Mouse (Mus musculus) lung, embryonic 14.5 days (tissue): Measurements from ENCODE around the gene Syne4. TPM values are rescaled to one million over a fixed set of nuclear protein-coding genes. Genes with fewer than 3 reads are reported as not detected.

Experiments
- ATAC-seq: fragments of 200-750 bp; cut with Nextera tagmentation; 2 replicates; pipeline ENCODE4 v1.8.0; 2017; ENCODE audit warnings: mild to moderate bottlenecking, moderate TSS enrichment, moderate library complexity; ENCODE audit not compliant: insufficient read depth
- DNase-seq: peaks from one replicate; pipeline ENCODE4 v3.0.0-alpha.2; 2015
- H3K27ac ChIP-seq: fragments of 300-500 bp; sonication (generic); 2 replicates; pipeline ENCODE4 v1.5.1; 2014; ENCODE audit warnings: low read depth, mild to moderate bottlenecking, moderate library complexity
- H3K27me3 ChIP-seq: fragments of 300-500 bp; sonication (generic); 2 replicates; pipeline ENCODE4 v1.6.1; 2014; ENCODE audit warnings: low read length, control low read depth; ENCODE audit not compliant: insufficient read depth
- H3K36me3 ChIP-seq: fragments of 300-500 bp; sonication (generic); 2 replicates; pipeline ENCODE4 v1.6.1; 2014; ENCODE audit warnings: control low read depth; ENCODE audit not compliant: insufficient read depth
- H3K4me1 ChIP-seq: fragments of 300-500 bp; sonication (generic); 2 replicates; pipeline ENCODE4 v1.6.1; 2014; ENCODE audit warnings: antibody characterized with exemption, control low read depth; ENCODE audit not compliant: insufficient read depth
- H3K4me2 ChIP-seq: fragments of 300-500 bp; sonication (generic); 2 replicates; pipeline ENCODE4 v1.6.1; 2014; ENCODE audit warnings: mild to moderate bottlenecking
- H3K4me3 ChIP-seq: fragments of 300-500 bp; sonication (generic); 2 replicates; pipeline ENCODE4 v1.5.1; 2014; ENCODE audit warnings: low read depth, low read length
- H3K9ac ChIP-seq: fragments of 300-500 bp; sonication (generic); 2 replicates; pipeline ENCODE4 v1.6.1; 2014
- H3K9me3 ChIP-seq: fragments of 300-500 bp; sonication (generic); 2 replicates; pipeline ENCODE4 v1.6.1; 2016; ENCODE audit warnings: low read depth, low read length, control low read depth
- CTCF ChIP-seq: IDR thresholded peaks from 2 replicates; pipeline ENCODE4 v1.5.1; 2016; ENCODE audit warnings: antibody characterized with exemption, low read depth
- WGBS: fragments of 180-500 bp; shearing (Covaris S2); extraction: QIAGEN DNeasy Blood & Tissue Kit; methylation state at CpG from one replicate; pipeline ENCODE4 v1.1.7; 2014; 5-methylcytosine and 5-hydroxymethylcytosine counted together
- polyA plus RNA-seq: library from polyadenylated mRNA; unstranded; fragments of >200 nt; fragmentation: Nextera tagmentation; extraction: Ambion mirVana; gene quantifications from 2 replicates; pipeline ENCODE4 v1.2.1, GENCODE M21; 2014

Syne4 gene
- polyA plus RNA-seq, 1 experiment from 2014 or later: 23.2 TPM

- Histone ChIP-seq H3K4me1 (peaks cover 5% of the 10 kb centered on the region; the same call in 1 of the 2 replicates), H3K9ac (no peak overlapping the region), H3K36me3 (no peaks in the 10 kb centered on the region), H3K9me3 (no peaks in the 10 kb centered on the region), H3K27me3 (no peaks in the 10 kb centered on the region), H3K4me3 (no peak overlapping the region), H3K27ac (no peak overlapping the region), H3K4me2 (no peak overlapping the region)
- DNase-seq (no peak), ATAC-seq (no peak)
- 62% methylated on average over 6 of the region's 6 CpGs for WGBS
- no peak for TF ChIP-seq CTCF
These were observed 26.6 kb upstream of the Syne4 start for GRCm38 (mm10) chr7:30288046-30288445.

- Histone ChIP-seq H3K9me3 (no peaks in the 10 kb centered on the region), H3K4me2 (no peak overlapping the region), H3K9ac (no peak overlapping the region), H3K36me3 (0 out of 2 replicates have a peak, but pooled peaks cover 3% of the 10 kb centered on the region), H3K27me3 (no peaks in the 10 kb centered on the region), H3K27ac (no peak overlapping the region), H3K4me1 (peaks cover 5% of the 10 kb centered on the region; the same call in 1 of the 2 replicates), H3K4me3 (no peak overlapping the region)
- TF ChIP-seq CTCF: no peak
- DNase-seq (no peak), ATAC-seq (no peak)
- 61% methylated on average over 7 of the region's 7 CpGs for WGBS
These were observed 25.4 kb upstream of the Syne4 start for GRCm38 (mm10) chr7:30289071-30289713.

GRCm38 (mm10) chr7:30289714-30290399 lies 24.8 kb upstream of the Syne4 start:
- H3K36me3 ChIP-seq: 0 out of 2 replicates have a peak, but pooled peaks cover 4% of the 10 kb centered on the region
- H3K9me3 ChIP-seq: no peaks in the 10 kb centered on the region
- peak; percentile 13 for DNase-seq
- H3K4me2 ChIP-seq: no peak overlapping the region
- no peaks in the 10 kb centered on the region for H3K27me3 ChIP-seq
- peaks cover 5% of the 10 kb centered on the region; the same call in 1 of the 2 replicates for H3K4me1 ChIP-seq
- 45% methylated on average over 10 of the region's 10 CpGs for WGBS
- no peak overlapping the region for H3K9ac ChIP-seq
- TF ChIP-seq CTCF: no peak
- ATAC-seq: 0 out of 2 replicates have a peak, but pooled peaks have one; percentile 25
- no peak overlapping the region for H3K27ac ChIP-seq
- H3K4me3 ChIP-seq: no peak overlapping the region

- H3K4me3 ChIP-seq: peak within 1 kb of the TSS; percentile 60
- H3K9me3 ChIP-seq: no peaks in the 10 kb centered on the region
- no peak for TF ChIP-seq CTCF
- no peaks in the 10 kb centered on the region for H3K27me3 ChIP-seq
- peak within 1 kb of the TSS; percentile 68 for H3K4me2 ChIP-seq
- WGBS: 6% methylated on average over 35 of the region's 35 CpGs
- peaks cover 5% of the 10 kb centered on the region; the same call in 1 of the 2 replicates for H3K4me1 ChIP-seq
- ATAC-seq (peak; percentile 80), DNase-seq (peak; percentile 86)
- peaks cover 13% of the 10 kb centered on the region; the same call in 1 of the 2 replicates for H3K36me3 ChIP-seq
- H3K9ac ChIP-seq: peak within 1 kb of the TSS; percentile 70
- H3K27ac ChIP-seq: peak within 1 kb of the TSS; percentile 38
These were observed 23.1 kb upstream of the Syne4 start, which contains the start of gene Clip3 for GRCm38 (mm10) chr7:30291215-30292131. TSS of gene Clip3 (plus strand) at chr7:30291728.

- ATAC-seq (no peak), DNase-seq (no peak)
- peaks cover 5% of the 10 kb centered on the region; the same call in 1 of the 2 replicates for H3K4me1 ChIP-seq
- WGBS: 81% methylated on average over 13 of the region's 13 CpGs
- no peak for TF ChIP-seq CTCF
- H3K4me2 ChIP-seq: no peak overlapping the region
- H3K4me3 ChIP-seq: no peak overlapping the region
- no peak overlapping the region for H3K27ac ChIP-seq
- H3K27me3 ChIP-seq: no peaks in the 10 kb centered on the region
- H3K36me3 ChIP-seq: peaks cover 34% of the 10 kb centered on the region
- no peak overlapping the region for H3K9ac ChIP-seq
- H3K9me3 ChIP-seq: no peaks in the 10 kb centered on the region
These were observed 20.8 kb upstream of the Syne4 start for GRCm38 (mm10) chr7:30293795-30294194.

GRCm38 (mm10) chr7:30294296-30294695 lies 20.3 kb upstream of the Syne4 start:
- Histone ChIP-seq H3K36me3 (peaks cover 39% of the 10 kb centered on the region), H3K4me3 (no peak overlapping the region), H3K9me3 (no peaks in the 10 kb centered on the region), H3K27me3 (no peaks in the 10 kb centered on the region), H3K27ac (no peak overlapping the region), H3K9ac (no peak overlapping the region), H3K4me1 (peaks cover 5% of the 10 kb centered on the region; the same call in 1 of the 2 replicates), H3K4me2 (no peak overlapping the region)
- ATAC-seq (no peak), DNase-seq (no peak)
- WGBS: 79% methylated on average over 5 of the region's 5 CpGs
- TF ChIP-seq CTCF: no peak
